Mouse (Mus musculus) heart, postnatal 25 days (tissue): ENCODE results near the gene Ctu2. TPM values are rescaled to one million over a fixed set of nuclear protein-coding genes. Genes with fewer than 3 reads are reported as not detected.
A peak's percentile ranks its signal among the peaks of the same experiment; 100 is the strongest.

Source experiments
- DNase-seq: peaks from one replicate; pipeline ENCODE4 v3.0.0; 2022; ENCODE audit warnings: low spot score
- intact Hi-C: fragments of 180-260 bp; cut with DNase I; formaldehyde crosslinking; loops from one replicate; pipeline ENCODE4 v1.15.1; 2025
- total RNA-seq, 2 experiments: library from RNA; stranded (reverse); gene quantifications; 2 replicates each; pipeline ENCODE4 v1.2.3; 2021

Ctu2 gene
- total RNA-seq, result 10 to 100 TPM in 1 of 2 experiments, 1 to 10 TPM in 1; 7.3 to 11.4 TPM

- intact Hi-C loops, result loop anchor here (1.0 to 2.0 kb wide), 2 partner anchors 31 to 98 kb away; no protein-coding TSS in a partner anchor
- peak; percentile 83 for DNase-seq
Observed at GRCm38 (mm10) chr8:122475580-122476320, at the start of gene Ctu2, which contains the start of gene Rnf166. TSS of gene Ctu2 (plus strand) at chr8:122476143. TSS of gene Rnf166 (minus strand) at chr8:122476064.

GRCm38 (mm10) chr8:122426145-122426544 lies 49.8 kb upstream of the Ctu2 start:
- DNase-seq, result no peak
- intact Hi-C loops, result no loop called here

GRCm38 (mm10) chr8:122427607-122428006 lies 48.3 kb upstream of the Ctu2 start:
- intact Hi-C loops, result no loop called here
- DNase-seq, result no peak

- no peak for DNase-seq
- intact Hi-C loops, result no loop called here
Observed at GRCm38 (mm10) chr8:122428163-122428562, 47.8 kb upstream of the Ctu2 start.

GRCm38 (mm10) chr8:122430058-122430636 lies 45.8 kb upstream of the Ctu2 start:
- DNase-seq, result no peak
- intact Hi-C loops, result loop anchor here (5.0 kb wide), 1 partner anchor 53 kb away; the partner anchor contains the start of gene Zc3h18

- DNase-seq, result no peak
- intact Hi-C loops, result loop anchor here (5.0 kb wide), 1 partner anchor 53 kb away; the partner anchor contains the start of gene Zc3h18
Observed at GRCm38 (mm10) chr8:122430646-122431045, 45.3 kb upstream of the Ctu2 start.

GRCm38 (mm10) chr8:122431694-122432442 lies 44.1 kb upstream of the Ctu2 start:
- intact Hi-C loops, result loop anchor here (5.0 kb wide), 1 partner anchor 55 kb away; the partner anchor contains the start of gene Zc3h18
- no peak for DNase-seq

- intact Hi-C loops, result loop anchor here (5.0 kb wide), 1 partner anchor 55 kb away; the partner anchor contains the start of gene Zc3h18
- DNase-seq, result peak; percentile 70
Observed at GRCm38 (mm10) chr8:122432443-122433268, 43.3 kb upstream of the Ctu2 start, which contains the start of gene Cyba. TSS of gene Cyba (minus strand) at chr8:122432930.

- no peak for DNase-seq
- intact Hi-C loops, result loop anchor here (5.0 kb wide), 1 partner anchor 56 kb away; the partner anchor contains the start of gene Zc3h18
Observed at GRCm38 (mm10) chr8:122433269-122433905, 42.6 kb upstream of the Ctu2 start.

GRCm38 (mm10) chr8:122435375-122435774 lies 40.6 kb upstream of the Ctu2 start:
- no peak for DNase-seq
- intact Hi-C loops, result no loop called here

- DNase-seq, result no peak
- intact Hi-C loops, result no loop called here
Observed at GRCm38 (mm10) chr8:122436146-122436545, 39.8 kb upstream of the Ctu2 start.

- no peak for DNase-seq
- intact Hi-C loops, result no loop called here
Observed at GRCm38 (mm10) chr8:122436586-122437125, 39.3 kb upstream of the Ctu2 start.

GRCm38 (mm10) chr8:122437708-122438331 lies 38.1 kb upstream of the Ctu2 start:
- intact Hi-C loops, result no loop called here
- DNase-seq, result no peak

GRCm38 (mm10) chr8:122439336-122439735 lies 36.6 kb upstream of the Ctu2 start:
- DNase-seq, result no peak
- intact Hi-C loops, result no loop called here

GRCm38 (mm10) chr8:122441326-122441725 lies 34.6 kb upstream of the Ctu2 start:
- DNase-seq, result no peak
- intact Hi-C loops, result loop anchor here (5.0 kb wide), 1 partner anchor 164 kb away; no protein-coding TSS in a partner anchor

- intact Hi-C loops, result loop anchor here (5.0 kb wide), 1 partner anchor 165 kb away; no protein-coding TSS in a partner anchor
- DNase-seq, result no peak
Observed at GRCm38 (mm10) chr8:122442356-122442755, 33.6 kb upstream of the Ctu2 start.

GRCm38 (mm10) chr8:122442781-122443180 lies 33.2 kb upstream of the Ctu2 start:
- intact Hi-C loops, result loop anchor here (5.0 kb wide), 1 partner anchor 165 kb away; no protein-coding TSS in a partner anchor
- no peak for DNase-seq
